Mouse (Mus musculus): Measurements from ENCODE around the gene Arhgap6. TPM values are rescaled to one million over a fixed set of nuclear protein-coding genes. Genes with fewer than 3 reads are reported as not detected.

Arhgap6 gene
- total RNA-seq, 1 experiment: 1.8 TPM

- no peak for DNase-seq (ENCODE audit: low read depth, low spot score)
- no peaks in the 10 kb centered on the region for H3K4me1 ChIP-seq (ENCODE audit: control insufficient read depth in 2 of 2, insufficient read depth in 2 of 2, low read length in 2 of 2, poor library complexity in 1 of 2)
- H3K27ac ChIP-seq (ENCODE audit: insufficient read depth, low read depth, low read length, poor library complexity, severe bottlenecking): no peak overlapping the region
- H3K36me3 ChIP-seq (ENCODE audit: control insufficient read depth, insufficient read depth, low read length, poor library complexity, severe bottlenecking): no peaks in the 10 kb centered on the region
- H3K4me3 ChIP-seq (ENCODE audit: insufficient read depth in 1 of 2, low read depth in 1 of 2, low read length in 2 of 2, poor library complexity in 1 of 2, severe bottlenecking in 1 of 2): no peak overlapping the region
- TF ChIP-seq HCFC1 (IDR thresholded peaks at IDR 0.05; ENCODE audit: borderline replicate concordance, insufficient read depth, low read length): no peak
- no peak for TF ChIP-seq ZC3H11A (IDR thresholded peaks at IDR 0.05; ENCODE audit: borderline replicate concordance, low read depth, low read length)
- TF ChIP-seq MAFK (IDR thresholded peaks at IDR 0.05; ENCODE audit: insufficient read depth, low read depth, low read length): no peak
- no peak for TF ChIP-seq CHD2 (IDR thresholded peaks at IDR 0.05; ENCODE audit: low read depth, low read length)
- no peak for TF ChIP-seq ZNF384 (IDR thresholded peaks at IDR 0.05; ENCODE audit: low read depth, low read length)
- H3K9me3 ChIP-seq (ENCODE audit: control insufficient read depth, insufficient read depth, low read depth, low read length): no peaks in the 10 kb centered on the region
- H3K9ac ChIP-seq (ENCODE audit: insufficient read depth, low read depth, low read length, poor library complexity, severe bottlenecking): no peak overlapping the region
- in situ Hi-C loops (cut with MboI; ENCODE audit: low sequenced_read_pairs in 2 of 2, unreplicated experiment in 2 of 2): no loop called here
Measured at GRCm38 (mm10) chrX:169106048-169106622, 311.2 kb downstream of the Arhgap6 start.

- no peak for DNase-seq (ENCODE audit: low read depth, low spot score)
- no peak overlapping the region for H3K9ac ChIP-seq (ENCODE audit: insufficient read depth, low read depth, low read length, poor library complexity, severe bottlenecking)
- no peak overlapping the region for H3K4me3 ChIP-seq (ENCODE audit: insufficient read depth in 1 of 2, low read depth in 1 of 2, low read length in 2 of 2, poor library complexity in 1 of 2, severe bottlenecking in 1 of 2)
- H3K27ac ChIP-seq (ENCODE audit: insufficient read depth, low read depth, low read length, poor library complexity, severe bottlenecking): no peak overlapping the region
- H3K9me3 ChIP-seq (ENCODE audit: control insufficient read depth, insufficient read depth, low read depth, low read length): no peaks in the 10 kb centered on the region
- TF ChIP-seq ZNF384 (IDR thresholded peaks at IDR 0.05; ENCODE audit: low read depth, low read length) (no peak), CHD2 (IDR thresholded peaks at IDR 0.05; ENCODE audit: low read depth, low read length) (no peak), ZC3H11A (IDR thresholded peaks at IDR 0.05; ENCODE audit: borderline replicate concordance, low read depth, low read length) (no peak), HCFC1 (IDR thresholded peaks at IDR 0.05; ENCODE audit: borderline replicate concordance, insufficient read depth, low read length) (no peak), MAFK (IDR thresholded peaks at IDR 0.05; ENCODE audit: insufficient read depth, low read depth, low read length) (no peak)
- no peaks in the 10 kb centered on the region for H3K4me1 ChIP-seq (ENCODE audit: control insufficient read depth in 2 of 2, insufficient read depth in 2 of 2, low read length in 2 of 2, poor library complexity in 1 of 2)
- no peaks in the 10 kb centered on the region for H3K36me3 ChIP-seq (ENCODE audit: control insufficient read depth, insufficient read depth, low read length, poor library complexity, severe bottlenecking)
- in situ Hi-C loops (cut with MboI; ENCODE audit: low sequenced_read_pairs in 2 of 2, unreplicated experiment in 2 of 2): no loop called here
Measured at GRCm38 (mm10) chrX:169107372-169107771, 312.5 kb downstream of the Arhgap6 start.

- Histone ChIP-seq H3K4me1 (ENCODE audit: control insufficient read depth in 2 of 2, insufficient read depth in 2 of 2, low read length in 2 of 2, poor library complexity in 1 of 2) (no peaks in the 10 kb centered on the region), H3K9me3 (ENCODE audit: control insufficient read depth, insufficient read depth, low read depth, low read length) (no peaks in the 10 kb centered on the region), H3K27ac (ENCODE audit: insufficient read depth, low read depth, low read length, poor library complexity, severe bottlenecking) (no peak overlapping the region), H3K4me3 (ENCODE audit: insufficient read depth in 1 of 2, low read depth in 1 of 2, low read length in 2 of 2, poor library complexity in 1 of 2, severe bottlenecking in 1 of 2) (no peak overlapping the region), H3K9ac (ENCODE audit: insufficient read depth, low read depth, low read length, poor library complexity, severe bottlenecking) (no peak overlapping the region), H3K36me3 (ENCODE audit: control insufficient read depth, insufficient read depth, low read length, poor library complexity, severe bottlenecking) (no peaks in the 10 kb centered on the region)
- in situ Hi-C loops (cut with MboI; ENCODE audit: low sequenced_read_pairs in 2 of 2, unreplicated experiment in 2 of 2): no loop called here
- no peak for DNase-seq (ENCODE audit: low read depth, low spot score)
- TF ChIP-seq ZC3H11A (IDR thresholded peaks at IDR 0.05; ENCODE audit: borderline replicate concordance, low read depth, low read length) (no peak), ZNF384 (IDR thresholded peaks at IDR 0.05; ENCODE audit: low read depth, low read length) (no peak), CHD2 (IDR thresholded peaks at IDR 0.05; ENCODE audit: low read depth, low read length) (no peak), MAFK (IDR thresholded peaks at IDR 0.05; ENCODE audit: insufficient read depth, low read depth, low read length) (no peak), HCFC1 (IDR thresholded peaks at IDR 0.05; ENCODE audit: borderline replicate concordance, insufficient read depth, low read length) (no peak)
Measured at GRCm38 (mm10) chrX:169110031-169110430, 315.1 kb downstream of the Arhgap6 start.

- Histone ChIP-seq H3K4me1 (ENCODE audit: control insufficient read depth in 2 of 2, insufficient read depth in 2 of 2, low read length in 2 of 2, poor library complexity in 1 of 2) (no peaks in the 10 kb centered on the region), H3K36me3 (ENCODE audit: control insufficient read depth, insufficient read depth, low read length, poor library complexity, severe bottlenecking) (no peaks in the 10 kb centered on the region), H3K4me3 (ENCODE audit: insufficient read depth in 1 of 2, low read depth in 1 of 2, low read length in 2 of 2, poor library complexity in 1 of 2, severe bottlenecking in 1 of 2) (no peak overlapping the region), H3K9ac (ENCODE audit: insufficient read depth, low read depth, low read length, poor library complexity, severe bottlenecking) (no peak overlapping the region), H3K9me3 (ENCODE audit: control insufficient read depth, insufficient read depth, low read depth, low read length) (no peaks in the 10 kb centered on the region), H3K27ac (ENCODE audit: insufficient read depth, low read depth, low read length, poor library complexity, severe bottlenecking) (no peak overlapping the region)
- TF ChIP-seq ZC3H11A (IDR thresholded peaks at IDR 0.05; ENCODE audit: borderline replicate concordance, low read depth, low read length) (no peak), CHD2 (IDR thresholded peaks at IDR 0.05; ENCODE audit: low read depth, low read length) (no peak), MAFK (IDR thresholded peaks at IDR 0.05; ENCODE audit: insufficient read depth, low read depth, low read length) (no peak), HCFC1 (IDR thresholded peaks at IDR 0.05; ENCODE audit: borderline replicate concordance, insufficient read depth, low read length) (no peak), ZNF384 (IDR thresholded peaks at IDR 0.05; ENCODE audit: low read depth, low read length) (no peak)
- in situ Hi-C loops (cut with MboI; ENCODE audit: low sequenced_read_pairs in 2 of 2, unreplicated experiment in 2 of 2): no loop called here
- no peak for DNase-seq (ENCODE audit: low read depth, low spot score)
Measured at GRCm38 (mm10) chrX:169112662-169113061, 317.8 kb downstream of the Arhgap6 start.
